Mouse (Mus musculus) hindbrain, embryonic 12.5 days (tissue): ENCODE data around the gene Erc2. TPM values are rescaled to one million over a fixed set of nuclear protein-coding genes. Genes with fewer than 3 reads are reported as not detected.
A peak's percentile ranks its signal among the peaks of the same experiment; 100 is the strongest.

Experiments
- ATAC-seq: fragments of 200-750 bp; cut with Nextera tagmentation; 2 replicates; pipeline ENCODE4 v1.8.0; 2017; ENCODE audit warnings: moderate TSS enrichment; ENCODE audit not compliant: low FRiP score
- H3K27ac ChIP-seq: fragments of 300-500 bp; sonication (generic); 2 replicates; pipeline ENCODE4 v1.5.1; 2016; ENCODE audit warnings: mild to moderate bottlenecking
- H3K27me3 ChIP-seq: fragments of 300-500 bp; sonication (generic); 2 replicates; pipeline ENCODE4 v1.6.1; 2016; ENCODE audit warnings: mild to moderate bottlenecking
- H3K36me3 ChIP-seq: fragments of 300-500 bp; sonication (generic); 2 replicates; pipeline ENCODE4 v1.6.1; 2016; ENCODE audit warnings: mild to moderate bottlenecking
- H3K4me1 ChIP-seq: fragments of 300-500 bp; sonication (generic); 2 replicates; pipeline ENCODE4 v1.6.1; 2016
- H3K4me2 ChIP-seq: fragments of 300-500 bp; sonication (generic); replicated peaks from 2 replicates; pipeline ENCODE4 v1.6.1; 2016; ENCODE audit warnings: mild to moderate bottlenecking
- H3K4me3 ChIP-seq: fragments of 300-500 bp; sonication (generic); 2 replicates; pipeline ENCODE4 v1.5.1; 2016; ENCODE audit warnings: mild to moderate bottlenecking
- H3K9ac ChIP-seq: fragments of 300-500 bp; sonication (generic); 2 replicates; pipeline ENCODE4 v1.6.1; 2016; ENCODE audit warnings: mild to moderate bottlenecking, moderate library complexity
- H3K9me3 ChIP-seq: fragments of 300-500 bp; sonication (generic); replicated peaks from 2 replicates; pipeline ENCODE4 v1.6.1; 2016; ENCODE audit warnings: mild to moderate bottlenecking
- WGBS: fragments of 180-500 bp; shearing (Covaris S2); methylation state at CpG from one replicate; pipeline ENCODE4 v1.1.7; 2016; 5-methylcytosine and 5-hydroxymethylcytosine counted together
- polyA plus RNA-seq: library from polyadenylated mRNA; unstranded; fragments of >200 nt; fragmentation: Nextera tagmentation; extraction: Ambion mirVana; gene quantifications from 2 replicates; pipeline ENCODE4 v1.2.1, GENCODE M21; 2016

The Erc2 gene
- polyA plus RNA-seq, 1 experiment from 2014 or later, result 36.0 TPM

GRCm38 (mm10) chr14:28206303-28206702 is 584.1 kb downstream of the Erc2 start:
- H3K27ac ChIP-seq, result no peak overlapping the region
- H3K36me3 ChIP-seq, result no peaks in the 10 kb centered on the region
- no peak overlapping the region for H3K9ac ChIP-seq
- no peak overlapping the region for H3K4me3 ChIP-seq
- H3K9me3 ChIP-seq, result no peaks in the 10 kb centered on the region
- no peaks in the 10 kb centered on the region for H3K27me3 ChIP-seq
- ATAC-seq, result no peak
- no peaks in the 10 kb centered on the region for H3K4me1 ChIP-seq
- WGBS, result 93% methylated on average over 2 of the region's 2 CpGs
- no peak overlapping the region for H3K4me2 ChIP-seq

- H3K4me2 ChIP-seq, result no peak overlapping the region
- no peaks in the 10 kb centered on the region for H3K36me3 ChIP-seq
- no peak for ATAC-seq
- H3K9ac ChIP-seq, result no peak overlapping the region
- H3K9me3 ChIP-seq, result no peaks in the 10 kb centered on the region
- H3K27me3 ChIP-seq, result no peaks in the 10 kb centered on the region
- H3K27ac ChIP-seq, result no peak overlapping the region
- peaks cover 3% of the 10 kb centered on the region; the same call in 1 of the 2 replicates for H3K4me1 ChIP-seq
- no peak overlapping the region for H3K4me3 ChIP-seq
- WGBS, result 88% methylated on average over 6 of the region's 6 CpGs
These were observed 603.3 kb downstream of the Erc2 start for GRCm38 (mm10) chr14:28225550-28225949.

GRCm38 (mm10) chr14:28230563-28230962 is 608.3 kb downstream of the Erc2 start:
- WGBS, result 83% methylated on average over 6 of the region's 6 CpGs
- no peak for ATAC-seq
- H3K4me3 ChIP-seq, result no peak overlapping the region
- no peaks in the 10 kb centered on the region for H3K9me3 ChIP-seq
- H3K4me2 ChIP-seq, result no peak overlapping the region
- no peaks in the 10 kb centered on the region for H3K36me3 ChIP-seq
- H3K27me3 ChIP-seq, result no peaks in the 10 kb centered on the region
- no peak overlapping the region for H3K27ac ChIP-seq
- no peaks in the 10 kb centered on the region for H3K4me1 ChIP-seq
- H3K9ac ChIP-seq, result no peak overlapping the region

GRCm38 (mm10) chr14:28231241-28231640 is 609.0 kb downstream of the Erc2 start:
- Histone ChIP-seq H3K36me3 (no peaks in the 10 kb centered on the region), H3K9ac (no peak overlapping the region), H3K4me2 (no peak overlapping the region), H3K27ac (no peak overlapping the region), H3K4me3 (no peak overlapping the region), H3K4me1 (no peaks in the 10 kb centered on the region), H3K9me3 (no peaks in the 10 kb centered on the region), H3K27me3 (no peaks in the 10 kb centered on the region)
- ATAC-seq, result no peak
- whole genome bisulfite sequencing, result 35% methylated on average over 2 of the region's 2 CpGs

GRCm38 (mm10) chr14:28238336-28239048 is 616.3 kb downstream of the Erc2 start:
- Histone ChIP-seq H3K9ac (no peak overlapping the region), H3K9me3 (no peaks in the 10 kb centered on the region), H3K4me3 (no peak overlapping the region), H3K4me2 (no peak overlapping the region), H3K4me1 (no peaks in the 10 kb centered on the region), H3K27ac (no peak overlapping the region), H3K27me3 (no peaks in the 10 kb centered on the region), H3K36me3 (no peaks in the 10 kb centered on the region)
- WGBS, result 92% methylated on average over 9 of the region's 9 CpGs
- ATAC-seq, result no peak

- no peak for ATAC-seq
These were observed 617.9 kb downstream of the Erc2 start for GRCm38 (mm10) chr14:28240111-28240510.

GRCm38 (mm10) chr14:28242743-28243142 is 620.5 kb downstream of the Erc2 start:
- ATAC-seq, result no peak
- H3K9ac ChIP-seq, result no peak overlapping the region
- no peak overlapping the region for H3K4me3 ChIP-seq
- H3K4me1 ChIP-seq, result no peaks in the 10 kb centered on the region
- no peaks in the 10 kb centered on the region for H3K36me3 ChIP-seq
- H3K27ac ChIP-seq, result no peak overlapping the region
- H3K27me3 ChIP-seq, result no peaks in the 10 kb centered on the region
- H3K9me3 ChIP-seq, result no peaks in the 10 kb centered on the region
- WGBS, result 53% methylated on average over 3 of the region's 3 CpGs
- no peak overlapping the region for H3K4me2 ChIP-seq

More at GRCm38 (mm10) chr14:28240111-28240510, 617.9 kb downstream of the Erc2 start:
- Histone ChIP-seq H3K4me3 (no peak overlapping the region), H3K4me1 (no peaks in the 10 kb centered on the region), H3K9me3 (no peaks in the 10 kb centered on the region), H3K27me3 (no peaks in the 10 kb centered on the region), H3K4me2 (no peak overlapping the region), H3K9ac (no peak overlapping the region), H3K27ac (no peak overlapping the region), H3K36me3 (no peaks in the 10 kb centered on the region)
- WGBS, result 52% methylated on average over 3 of the region's 3 CpGs

- Histone ChIP-seq H3K4me2 (no peak overlapping the region), H3K4me3 (no peak overlapping the region), H3K27ac (no peak overlapping the region), H3K9me3 (no peaks in the 10 kb centered on the region), H3K9ac (no peak overlapping the region), H3K27me3 (no peaks in the 10 kb centered on the region), H3K4me1 (no peaks in the 10 kb centered on the region), H3K36me3 (no peaks in the 10 kb centered on the region)
- WGBS, result 91% methylated on average over 4 of the region's 4 CpGs
- no peak for ATAC-seq
These were observed 621.2 kb downstream of the Erc2 start for GRCm38 (mm10) chr14:28243474-28243873.

GRCm38 (mm10) chr14:28262706-28263105 is 640.5 kb downstream of the Erc2 start:
- WGBS, result 61% methylated on average over 4 of the region's 4 CpGs
- H3K27ac ChIP-seq, result no peak overlapping the region

GRCm38 (mm10) chr14:28267367-28267766 is 645.1 kb downstream of the Erc2 start:
- no peaks in the 10 kb centered on the region for H3K4me1 ChIP-seq
- no peak overlapping the region for H3K4me3 ChIP-seq
- no peak overlapping the region for H3K27ac ChIP-seq
- H3K4me2 ChIP-seq, result no peak overlapping the region
- H3K36me3 ChIP-seq, result no peaks in the 10 kb centered on the region
- no peak for ATAC-seq
- H3K27me3 ChIP-seq, result no peaks in the 10 kb centered on the region
- WGBS, result 66% methylated on average over 2 of the region's 2 CpGs
- no peak overlapping the region for H3K9ac ChIP-seq
- no peaks in the 10 kb centered on the region for H3K9me3 ChIP-seq

More at GRCm38 (mm10) chr14:28262706-28263105, 640.5 kb downstream of the Erc2 start:
- Histone ChIP-seq H3K4me2 (no peak overlapping the region), H3K27me3 (no peaks in the 10 kb centered on the region), H3K4me3 (no peak overlapping the region), H3K9me3 (no peaks in the 10 kb centered on the region), H3K9ac (no peak overlapping the region), H3K4me1 (no peaks in the 10 kb centered on the region), H3K36me3 (no peaks in the 10 kb centered on the region)
- no peak for ATAC-seq

GRCm38 (mm10) chr14:28271846-28272245 is 649.6 kb downstream of the Erc2 start:
- Histone ChIP-seq H3K9ac (no peak overlapping the region), H3K27me3 (no peaks in the 10 kb centered on the region), H3K27ac (0 out of 2 replicates have a peak overlapping the region, but pooled peaks have one; percentile 17), H3K4me3 (no peak overlapping the region), H3K9me3 (no peaks in the 10 kb centered on the region), H3K4me1 (no peaks in the 10 kb centered on the region), H3K36me3 (no peaks in the 10 kb centered on the region), H3K4me2 (no peak overlapping the region)
- ATAC-seq, result no peak
- 72% methylated on average over 8 of the region's 8 CpGs for WGBS

- Histone ChIP-seq H3K4me2 (no peak overlapping the region), H3K27me3 (no peaks in the 10 kb centered on the region), H3K4me3 (no peak overlapping the region), H3K4me1 (no peaks in the 10 kb centered on the region), H3K9ac (no peak overlapping the region), H3K27ac (no peak overlapping the region), H3K36me3 (no peaks in the 10 kb centered on the region), H3K9me3 (no peaks in the 10 kb centered on the region)
- WGBS, result 75% methylated on average over 1 of the region's 1 CpGs
- ATAC-seq, result no peak
These were observed 651.4 kb downstream of the Erc2 start for GRCm38 (mm10) chr14:28273669-28274068.

GRCm38 (mm10) chr14:28274826-28275225 is 652.6 kb downstream of the Erc2 start:
- no peak overlapping the region for H3K4me3 ChIP-seq
- H3K4me1 ChIP-seq, result no peaks in the 10 kb centered on the region
- no peak overlapping the region for H3K4me2 ChIP-seq
- H3K9me3 ChIP-seq, result no peaks in the 10 kb centered on the region
- 75% methylated on average over 7 of the region's 7 CpGs for WGBS
- no peak overlapping the region for H3K9ac ChIP-seq
- ATAC-seq, result no peak
- no peaks in the 10 kb centered on the region for H3K36me3 ChIP-seq
- H3K27me3 ChIP-seq, result no peaks in the 10 kb centered on the region
- no peak overlapping the region for H3K27ac ChIP-seq
